Mouse (Mus musculus) forebrain, embryonic 12.5 days (tissue): ENCODE measurements around the gene Cbx6. TPM values are rescaled to one million over a fixed set of nuclear protein-coding genes. Genes with fewer than 3 reads are reported as not detected.

Experiments used
- ATAC-seq: fragments of 200-750 bp; cut with Nextera tagmentation; 2 replicates; pipeline ENCODE4 v1.8.0; 2017; ENCODE audit warnings: moderate TSS enrichment; ENCODE audit not compliant: low FRiP score
- H3K27ac ChIP-seq: fragments of 300-500 bp; sonication (generic); 2 replicates; pipeline ENCODE4 v1.5.1; 2016; ENCODE audit warnings: mild to moderate bottlenecking
- H3K27me3 ChIP-seq: fragments of 300-500 bp; sonication (generic); 2 replicates; pipeline ENCODE4 v1.6.1; 2016; ENCODE audit warnings: mild to moderate bottlenecking
- H3K36me3 ChIP-seq: fragments of 300-500 bp; sonication (generic); replicated peaks from 2 replicates; pipeline ENCODE4 v1.6.1; 2016; ENCODE audit warnings: mild to moderate bottlenecking
- H3K4me1 ChIP-seq: fragments of 300-500 bp; sonication (generic); 2 replicates; pipeline ENCODE4 v1.6.1; 2016
- H3K4me2 ChIP-seq: fragments of 300-500 bp; sonication (generic); 2 replicates; pipeline ENCODE4 v1.6.1; 2016; ENCODE audit warnings: mild to moderate bottlenecking, moderate library complexity
- H3K4me3 ChIP-seq: fragments of 300-500 bp; sonication (generic); replicated peaks from 2 replicates; pipeline ENCODE4 v1.5.1; 2016; ENCODE audit warnings: mild to moderate bottlenecking
- H3K9ac ChIP-seq: fragments of 300-500 bp; sonication (generic); 2 replicates; pipeline ENCODE4 v1.6.1; 2016; ENCODE audit warnings: mild to moderate bottlenecking
- H3K9me3 ChIP-seq: fragments of 300-500 bp; sonication (generic); 2 replicates; pipeline ENCODE4 v1.6.1; 2016
- WGBS: fragments of 180-500 bp; shearing (Covaris S2); methylation state at CpG from one replicate; pipeline ENCODE4 v1.1.7; 2016; 5-methylcytosine and 5-hydroxymethylcytosine counted together
- polyA plus RNA-seq: library from polyadenylated mRNA; unstranded; fragments of >200 nt; fragmentation: Nextera tagmentation; extraction: Ambion mirVana; gene quantifications from 2 replicates; pipeline ENCODE4 v1.2.1, GENCODE M21; 2016

Gene Cbx6
- polyA plus RNA-seq, 1 experiment from 2014 or later: 31.5 TPM

- WGBS: 63% methylated on average over 4 of the region's 4 CpGs
Measured at GRCm38 (mm10) chr15:79810997-79811396, 23.5 kb downstream of the Cbx6 start.

GRCm38 (mm10) chr15:79810061-79810460 is 24.4 kb downstream of the Cbx6 start:
- no peak for ATAC-seq
- Histone ChIP-seq H3K9ac (no peak overlapping the region), H3K4me1 (peaks cover 5% of the 10 kb centered on the region; the same call in 1 of the 2 replicates), H3K9me3 (no peaks in the 10 kb centered on the region), H3K4me2 (no peak overlapping the region), H3K4me3 (no peak overlapping the region), H3K27me3 (peaks cover 40% of the 10 kb centered on the region), H3K27ac (no peak overlapping the region), H3K36me3 (no peaks in the 10 kb centered on the region)
- 41% methylated on average over 3 of the region's 3 CpGs for whole genome bisulfite sequencing

More at GRCm38 (mm10) chr15:79810997-79811396, 23.5 kb downstream of the Cbx6 start:
- Histone ChIP-seq H3K27ac (no peak overlapping the region), H3K9me3 (no peaks in the 10 kb centered on the region), H3K4me3 (no peak overlapping the region), H3K36me3 (no peaks in the 10 kb centered on the region), H3K4me1 (peaks cover 4% of the 10 kb centered on the region; the same call in 1 of the 2 replicates), H3K27me3 (peaks cover 31% of the 10 kb centered on the region), H3K4me2 (no peak overlapping the region), H3K9ac (no peak overlapping the region)
- ATAC-seq: no peak

- H3K27me3 ChIP-seq: peaks cover 54% of the 10 kb centered on the region
- no peak overlapping the region for H3K4me3 ChIP-seq
- no peaks in the 10 kb centered on the region for H3K36me3 ChIP-seq
- H3K9ac ChIP-seq: no peak overlapping the region
- H3K4me1 ChIP-seq: peaks cover 16% of the 10 kb centered on the region
- H3K4me2 ChIP-seq: no peak overlapping the region
- ATAC-seq: no peak
- no peak overlapping the region for H3K27ac ChIP-seq
- no peaks in the 10 kb centered on the region for H3K9me3 ChIP-seq
- WGBS: 58% methylated on average over 5 of the region's 5 CpGs
Measured at GRCm38 (mm10) chr15:79808658-79809057, 25.8 kb downstream of the Cbx6 start.

- no peak overlapping the region for H3K27ac ChIP-seq
- peaks cover 60% of the 10 kb centered on the region for H3K27me3 ChIP-seq
- no peaks in the 10 kb centered on the region for H3K36me3 ChIP-seq
- no peak overlapping the region for H3K4me2 ChIP-seq
- WGBS: 35% methylated on average over 5 of the region's 5 CpGs
- no peak overlapping the region for H3K9ac ChIP-seq
- no peak for ATAC-seq
- no peaks in the 10 kb centered on the region for H3K9me3 ChIP-seq
- peaks cover 20% of the 10 kb centered on the region for H3K4me1 ChIP-seq
- no peak overlapping the region for H3K4me3 ChIP-seq
Measured at GRCm38 (mm10) chr15:79808114-79808513, 26.4 kb downstream of the Cbx6 start.

- no peak for ATAC-seq
- no peaks in the 10 kb centered on the region for H3K36me3 ChIP-seq
- peaks cover 71% of the 10 kb centered on the region for H3K27me3 ChIP-seq
- no peak overlapping the region for H3K4me3 ChIP-seq
- no peak overlapping the region for H3K4me2 ChIP-seq
- no peaks in the 10 kb centered on the region for H3K9me3 ChIP-seq
- no peak overlapping the region for H3K27ac ChIP-seq
- no peak overlapping the region for H3K9ac ChIP-seq
- WGBS: 69% methylated on average over 1 of the region's 1 CpGs
- peaks cover 20% of the 10 kb centered on the region for H3K4me1 ChIP-seq
Measured at GRCm38 (mm10) chr15:79807050-79807449, 27.4 kb downstream of the Cbx6 start.

GRCm38 (mm10) chr15:79805246-79805645 is 29.2 kb downstream of the Cbx6 start:
- WGBS: 23% methylated on average over 8 of the region's 8 CpGs
- ATAC-seq: no peak
- no peaks in the 10 kb centered on the region for H3K36me3 ChIP-seq
- no peaks in the 10 kb centered on the region for H3K9me3 ChIP-seq
- peaks cover 78% of the 10 kb centered on the region for H3K27me3 ChIP-seq
- no peak overlapping the region for H3K9ac ChIP-seq
- peaks cover 20% of the 10 kb centered on the region for H3K4me1 ChIP-seq
- peak overlapping the region; percentile 92 for H3K4me2 ChIP-seq
- peak overlapping the region; percentile 64; the same call in 1 of the 2 replicates for H3K4me3 ChIP-seq
- no peak overlapping the region for H3K27ac ChIP-seq

- peaks cover 20% of the 10 kb centered on the region for H3K4me1 ChIP-seq
- H3K36me3 ChIP-seq: no peaks in the 10 kb centered on the region
- H3K27me3 ChIP-seq: peaks cover 73% of the 10 kb centered on the region
- under 1% methylated on average over 61 of the region's 91 CpGs for WGBS
- no peaks in the 10 kb centered on the region for H3K9me3 ChIP-seq
- H3K27ac ChIP-seq: peak within 1 kb of the TSS; percentile 58
- peak; percentile 83 for ATAC-seq
- peak within 1 kb of the TSS; percentile 69 for H3K9ac ChIP-seq
- H3K4me3 ChIP-seq: peak within 1 kb of the TSS; percentile 64
- peak within 1 kb of the TSS; percentile 92 for H3K4me2 ChIP-seq
Measured at GRCm38 (mm10) chr15:79804352-79805071, 30.0 kb downstream of the Cbx6 start, which contains the start of gene Nptxr. Gene Nptxr, minus strand, starts transcription at chr15:79804766.

GRCm38 (mm10) chr15:79803533-79804351 is 30.7 kb downstream of the Cbx6 start:
- Histone ChIP-seq H3K27me3 (peaks cover 66% of the 10 kb centered on the region), H3K4me2 (peak overlapping the region; percentile 92), H3K9ac (peak overlapping the region; percentile 69), H3K4me3 (peak overlapping the region; percentile 64), H3K9me3 (no peaks in the 10 kb centered on the region), H3K4me1 (peaks cover 20% of the 10 kb centered on the region), H3K36me3 (no peaks in the 10 kb centered on the region), H3K27ac (peak overlapping the region; percentile 58)
- peak; percentile 79 for ATAC-seq
- WGBS: 5% methylated on average over 74 of the region's 81 CpGs

GRCm38 (mm10) chr15:79802304-79802703 is 32.2 kb downstream of the Cbx6 start:
- peaks cover 20% of the 10 kb centered on the region for H3K4me1 ChIP-seq
- WGBS: 68% methylated on average over 4 of the region's 4 CpGs
- no peak for ATAC-seq
- H3K27ac ChIP-seq: no peak overlapping the region
- no peak overlapping the region for H3K9ac ChIP-seq
- H3K36me3 ChIP-seq: no peaks in the 10 kb centered on the region
- H3K9me3 ChIP-seq: no peaks in the 10 kb centered on the region
- no peak overlapping the region for H3K4me2 ChIP-seq
- H3K27me3 ChIP-seq: peaks cover 64% of the 10 kb centered on the region
- no peak overlapping the region for H3K4me3 ChIP-seq

GRCm38 (mm10) chr15:79801646-79802045 is 32.8 kb downstream of the Cbx6 start:
- H3K27me3 ChIP-seq: peaks cover 58% of the 10 kb centered on the region
- no peak overlapping the region for H3K4me3 ChIP-seq
- WGBS: 70% methylated on average over 2 of the region's 2 CpGs

GRCm38 (mm10) chr15:79800701-79801100 is 33.8 kb downstream of the Cbx6 start:
- no peak overlapping the region for H3K4me2 ChIP-seq
- peaks cover 20% of the 10 kb centered on the region for H3K4me1 ChIP-seq
- WGBS: 67% methylated on average over 11 of the region's 11 CpGs
- H3K9ac ChIP-seq: no peak overlapping the region
- H3K4me3 ChIP-seq: no peak overlapping the region
- no peaks in the 10 kb centered on the region for H3K9me3 ChIP-seq
- H3K27me3 ChIP-seq: peaks cover 48% of the 10 kb centered on the region
- ATAC-seq: no peak
- no peaks in the 10 kb centered on the region for H3K36me3 ChIP-seq
- H3K27ac ChIP-seq: no peak overlapping the region

More at GRCm38 (mm10) chr15:79801646-79802045, 32.8 kb downstream of the Cbx6 start:
- ATAC-seq: no peak
- Histone ChIP-seq H3K27ac (no peak overlapping the region), H3K4me2 (no peak overlapping the region), H3K9ac (no peak overlapping the region), H3K36me3 (no peaks in the 10 kb centered on the region), H3K4me1 (peaks cover 20% of the 10 kb centered on the region), H3K9me3 (no peaks in the 10 kb centered on the region)

- Histone ChIP-seq H3K36me3 (no peaks in the 10 kb centered on the region), H3K4me3 (no peak overlapping the region), H3K27ac (no peak overlapping the region), H3K4me2 (no peak overlapping the region), H3K9me3 (no peaks in the 10 kb centered on the region), H3K9ac (no peak overlapping the region), H3K4me1 (peaks cover 3% of the 10 kb centered on the region; the same call in 1 of the 2 replicates), H3K27me3 (peaks cover 37% of the 10 kb centered on the region)
- ATAC-seq: no peak
- 89% methylated on average over 10 of the region's 10 CpGs for WGBS
Measured at GRCm38 (mm10) chr15:79798591-79798990, 35.9 kb downstream of the Cbx6 start.
